Mouse (Mus musculus): Measurements from ENCODE around the gene Wwox.
A peak's percentile ranks its signal among the peaks of the same experiment; 100 is the strongest.

Gene Wwox

DNA sequence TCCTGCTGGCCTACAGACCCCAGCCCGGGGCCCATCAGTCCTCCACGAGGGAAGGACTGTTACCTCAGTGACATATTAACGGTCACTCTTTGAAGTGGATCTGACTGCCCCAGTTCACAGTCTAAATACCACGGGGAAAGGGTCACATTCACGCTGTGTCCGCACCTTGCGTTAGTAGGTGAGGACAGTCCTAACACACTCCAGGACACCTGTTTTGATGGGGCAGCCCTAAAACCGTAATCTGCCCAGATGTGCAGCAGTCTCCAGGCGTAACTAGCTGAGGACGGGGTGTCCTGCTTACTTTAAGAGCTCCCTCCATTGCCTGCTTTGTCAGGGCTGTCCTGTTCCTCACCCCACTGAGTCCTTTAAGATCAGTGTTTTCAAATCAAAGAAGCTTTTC, 160.1 kb downstream of the Wwox start:
- DNase-seq (ENCODE audit: low read depth, low spot score), result no peak

DNA sequence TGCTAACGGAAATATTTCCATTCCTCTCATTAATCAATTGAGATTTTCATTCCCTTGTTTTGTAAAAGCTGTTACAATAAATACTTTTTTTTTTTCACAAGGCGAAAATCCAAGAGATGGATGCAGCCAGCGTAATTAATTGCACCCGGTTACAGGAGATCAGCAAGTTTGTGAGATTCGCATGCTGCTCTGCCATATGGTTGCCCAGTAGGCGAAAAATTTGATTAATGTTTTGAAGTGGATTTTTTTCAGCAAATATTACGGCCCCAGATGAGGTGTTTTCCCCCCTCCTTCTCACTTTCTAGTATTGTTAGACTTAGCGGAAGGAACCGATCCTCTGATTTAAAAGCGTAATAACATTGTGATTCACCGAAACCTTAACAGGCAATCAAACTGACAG, 160.7 kb downstream of the Wwox start:
- no peak for DNase-seq (ENCODE audit: low read depth, low spot score)

- DNase-seq (ENCODE audit: low read depth, low spot score), result no peak
Measured at GRCm38 (mm10) chr8:114603046-114603445, 163.6 kb downstream of the Wwox start.

- DNase-seq (ENCODE audit: low read depth, low spot score), result peak; percentile 39
Measured at GRCm38 (mm10) chr8:114603561-114603960, 164.1 kb downstream of the Wwox start.

GRCm38 (mm10) chr8:114604315-114604714, 164.9 kb downstream of the Wwox start:
- DNase-seq (ENCODE audit: low read depth, low spot score), result no peak

DNA sequence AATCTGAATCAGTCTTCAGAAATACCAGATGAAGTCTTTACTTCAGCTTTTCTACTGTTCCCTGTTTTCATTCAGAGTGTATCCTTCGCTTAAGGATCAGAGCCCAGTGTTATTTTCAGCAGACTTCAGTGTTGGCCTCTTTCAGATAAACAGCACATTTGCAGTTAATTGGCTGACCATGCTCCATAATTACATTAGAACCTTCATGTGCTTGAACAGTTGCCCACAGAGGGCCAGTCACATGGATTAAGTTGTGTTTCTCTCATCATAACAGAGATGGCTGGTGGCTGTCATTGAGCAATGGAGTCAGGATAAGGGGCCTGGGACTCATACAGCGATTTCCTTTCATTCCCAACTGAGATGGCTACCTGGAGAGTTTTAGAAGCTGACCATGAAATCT, 166.2 kb downstream of the Wwox start:
- DNase-seq (ENCODE audit: low read depth, low spot score), result no peak

DNA sequence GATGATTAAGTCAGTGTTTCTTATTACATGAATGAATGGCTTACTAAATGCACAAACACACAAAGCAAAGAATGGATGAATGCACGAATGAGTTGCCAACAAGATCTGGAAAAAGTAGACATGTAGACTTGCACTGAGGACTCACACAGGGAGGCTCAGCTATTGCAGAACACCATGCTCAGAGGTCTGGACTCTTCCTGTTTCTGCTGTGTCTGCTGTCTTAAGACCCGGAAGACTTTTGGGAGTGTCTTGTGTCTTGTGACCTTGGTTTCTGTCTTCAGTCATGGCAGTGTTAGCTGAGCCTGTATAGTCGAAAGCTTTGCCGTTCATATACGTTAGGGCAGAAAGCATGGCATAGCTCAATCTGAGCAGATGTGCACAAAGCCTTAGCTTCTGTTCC, 169.9 kb downstream of the Wwox start:
- no peak for DNase-seq (ENCODE audit: low read depth, low spot score)

- DNase-seq (ENCODE audit: low read depth, low spot score), result no peak
Measured at GRCm38 (mm10) chr8:114611075-114611474, 171.6 kb downstream of the Wwox start.

DNA sequence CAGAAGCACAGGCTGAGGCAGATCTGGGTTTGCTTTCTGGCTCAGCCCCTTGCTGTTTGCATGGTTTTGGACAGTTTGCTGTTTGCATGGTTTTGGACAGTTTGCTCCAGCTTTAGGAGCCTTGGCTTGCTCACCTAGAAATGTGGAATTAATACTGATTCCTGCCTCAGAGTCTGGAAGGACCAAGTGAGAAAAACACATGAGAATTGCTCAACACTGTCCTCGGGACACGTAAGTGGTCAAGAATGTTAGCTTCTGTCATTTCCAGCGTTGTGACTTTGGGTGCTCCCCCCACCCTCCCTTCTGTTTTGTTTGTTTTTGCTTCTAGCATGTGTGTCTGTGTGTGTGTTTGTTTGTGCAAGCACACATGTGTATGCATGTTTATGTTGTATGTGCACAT, 172.6 kb downstream of the Wwox start:
- DNase-seq (ENCODE audit: low read depth, low spot score), result no peak

- DNase-seq (ENCODE audit: low read depth, low spot score), result no peak
Measured at GRCm38 (mm10) chr8:114615413-114615812, 176.0 kb downstream of the Wwox start.

- DNase-seq (ENCODE audit: low read depth, low spot score), result no peak
Measured at GRCm38 (mm10) chr8:114615908-114616307, 176.5 kb downstream of the Wwox start.

DNA sequence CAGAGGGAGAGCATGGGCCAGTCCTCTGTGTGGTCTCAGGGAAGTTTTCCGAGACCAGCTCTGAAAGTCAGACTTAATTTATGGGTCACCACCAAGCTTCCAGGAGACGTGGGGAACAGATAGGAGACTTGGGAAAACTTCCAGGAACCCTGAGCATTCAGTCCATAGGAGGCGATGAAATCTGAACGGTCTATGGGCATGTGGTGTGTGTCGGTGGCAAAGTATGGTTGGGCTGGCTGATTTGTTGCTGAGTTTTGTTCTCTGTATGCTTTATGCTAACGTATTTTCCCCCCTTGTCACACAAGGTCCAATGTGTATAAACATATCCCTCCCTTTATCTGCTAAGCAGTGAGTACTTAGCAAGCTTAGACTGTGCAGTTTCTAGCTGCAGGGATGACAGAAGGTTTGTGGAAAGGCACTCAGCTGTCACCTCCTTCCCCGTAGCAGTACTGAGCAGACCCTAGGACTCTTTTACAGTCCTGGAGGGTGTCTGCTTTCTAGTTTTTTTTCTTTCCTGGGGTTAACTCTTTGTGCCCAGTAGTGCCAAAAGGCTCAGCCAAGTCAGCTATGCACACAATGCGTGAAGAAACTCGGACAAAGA, 179.6 kb downstream of the Wwox start:
- no peak for DNase-seq (ENCODE audit: low read depth, low spot score)

- no peak for DNase-seq (ENCODE audit: low read depth, low spot score)
Measured at GRCm38 (mm10) chr8:114625402-114625801, 185.9 kb downstream of the Wwox start.

DNA sequence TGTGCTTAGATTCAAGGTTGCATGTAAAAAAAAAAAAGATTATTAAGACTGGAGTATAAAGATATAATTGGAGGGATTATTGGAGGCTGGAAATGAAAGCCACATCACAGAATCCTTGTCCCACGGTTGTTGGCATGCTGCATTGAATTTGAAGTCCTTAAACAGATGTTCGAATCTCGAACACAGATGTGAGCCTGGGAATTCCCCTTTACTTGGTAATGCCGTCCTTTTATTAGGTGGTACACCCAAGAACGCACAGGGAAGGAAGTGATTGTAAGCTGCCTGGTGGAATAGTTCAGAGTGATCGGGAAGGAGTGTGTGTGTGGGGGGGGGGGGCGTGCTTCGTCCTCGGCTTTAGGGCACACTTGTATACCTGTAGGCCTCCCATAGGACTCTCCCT, 187.4 kb downstream of the Wwox start:
- DNase-seq (ENCODE audit: low read depth, low spot score), result no peak

GRCm38 (mm10) chr8:114629719-114630118, 190.3 kb downstream of the Wwox start:
- DNase-seq (ENCODE audit: low read depth, low spot score), result no peak

DNA sequence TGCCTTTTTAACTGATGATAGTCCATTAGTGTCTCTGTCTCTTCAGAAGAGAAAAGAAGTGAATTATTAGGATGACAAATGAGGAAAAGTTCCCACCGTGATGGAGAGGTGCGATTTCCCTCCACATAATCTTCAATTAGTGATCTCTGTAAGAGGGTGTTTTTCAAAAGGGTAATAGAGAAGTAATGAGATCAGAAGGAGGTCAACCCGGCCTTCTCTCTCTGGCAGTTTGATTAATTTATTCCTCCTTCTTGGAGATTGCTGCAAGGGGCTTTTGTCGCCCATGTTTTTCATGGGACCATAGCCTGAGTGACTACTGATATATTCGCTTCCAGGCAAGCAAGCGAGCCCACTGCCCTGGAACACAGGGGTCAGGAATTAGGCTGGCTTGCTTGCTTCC, 191.6 kb downstream of the Wwox start:
- DNase-seq (ENCODE audit: low read depth, low spot score), result no peak

- DNase-seq (ENCODE audit: low read depth, low spot score), result peak; percentile 61
Measured at GRCm38 (mm10) chr8:114634151-114634550, 194.7 kb downstream of the Wwox start.

DNA sequence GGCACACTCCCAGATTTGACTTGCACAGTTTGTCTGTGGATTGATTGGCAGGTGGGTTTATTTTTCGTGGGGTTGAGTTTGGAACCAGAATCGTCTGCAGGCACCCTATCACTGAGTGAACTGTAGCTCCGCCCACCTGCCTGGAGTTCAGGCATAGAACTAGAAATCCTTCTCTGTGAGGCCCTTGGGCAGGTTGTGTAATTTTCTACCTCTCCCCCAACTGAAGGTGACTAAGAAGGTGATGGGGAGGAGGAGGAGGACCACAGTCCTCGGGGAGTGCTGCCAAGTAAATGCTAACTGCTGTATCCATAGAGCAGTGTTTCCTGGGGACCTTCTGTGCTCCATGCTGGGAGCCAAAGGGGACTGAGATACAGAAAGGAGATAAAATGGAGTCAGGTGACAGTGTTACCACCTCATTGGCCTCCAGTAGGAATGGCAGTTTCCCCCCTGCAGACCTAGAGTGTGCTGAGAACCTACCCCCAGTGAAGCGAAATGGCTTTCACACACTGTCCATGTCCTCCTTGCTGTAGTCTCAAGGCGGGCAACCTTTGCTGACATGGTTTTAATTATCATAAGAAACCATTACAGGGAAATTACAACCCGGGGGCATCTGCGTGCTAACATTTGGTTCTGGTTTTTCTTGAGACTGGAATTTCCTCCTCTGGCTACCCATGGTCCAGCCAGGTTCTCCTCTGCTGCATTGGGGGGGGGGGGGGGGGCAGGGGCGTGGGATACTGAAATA, 195.4 kb downstream of the Wwox start:
- DNase-seq (ENCODE audit: low read depth, low spot score), result peak; percentile 30

DNA sequence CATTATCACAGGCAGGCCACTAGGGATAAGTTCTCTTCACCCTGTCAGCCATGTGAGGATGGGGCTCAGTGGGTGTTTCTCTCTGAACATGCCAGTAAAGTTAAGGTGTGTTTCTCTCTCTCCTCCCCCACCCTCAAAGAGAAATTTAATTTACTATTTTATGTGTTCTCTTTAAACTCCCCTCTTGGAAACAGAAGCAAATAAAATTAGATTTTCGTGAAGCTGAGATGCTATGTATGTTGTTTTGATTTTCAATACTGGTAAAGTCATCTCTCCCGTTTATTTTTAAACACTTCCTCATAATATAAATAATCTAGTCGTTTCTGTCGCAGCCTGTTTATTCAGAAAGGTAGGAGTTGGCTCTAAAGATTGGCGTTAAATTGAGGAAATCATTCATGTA, 196.9 kb downstream of the Wwox start:
- DNase-seq (ENCODE audit: low read depth, low spot score), result no peak

GRCm38 (mm10) chr8:114641809-114642208, 202.4 kb downstream of the Wwox start:
- DNase-seq (ENCODE audit: low read depth, low spot score), result no peak

GRCm38 (mm10) chr8:114650789-114651188, 211.3 kb downstream of the Wwox start:
- DNase-seq (ENCODE audit: low read depth, low spot score), result no peak

DNA sequence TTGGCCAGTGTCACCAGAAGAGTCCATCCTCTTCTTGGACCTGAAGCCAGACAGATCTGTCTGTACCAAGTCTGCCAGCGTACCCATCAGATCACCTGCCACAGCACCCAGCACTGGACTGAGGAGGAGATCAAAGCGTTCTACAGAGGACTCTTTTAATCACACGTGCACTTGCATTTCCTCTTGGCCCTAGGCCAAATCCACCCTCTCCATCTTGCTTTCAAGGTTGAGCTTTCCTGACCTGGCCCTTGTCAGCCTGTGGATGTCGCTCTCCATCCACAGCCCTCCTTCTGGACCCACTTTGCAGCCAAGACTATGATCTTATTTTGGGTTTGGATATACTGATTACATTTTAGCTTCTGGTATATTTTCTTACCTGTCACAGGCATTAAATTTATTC, 218.3 kb downstream of the Wwox start:
- no peak for DNase-seq (ENCODE audit: low read depth, low spot score)

GRCm38 (mm10) chr8:114658475-114658874, 219.0 kb downstream of the Wwox start:
- no peak for DNase-seq (ENCODE audit: low read depth, low spot score)

DNA sequence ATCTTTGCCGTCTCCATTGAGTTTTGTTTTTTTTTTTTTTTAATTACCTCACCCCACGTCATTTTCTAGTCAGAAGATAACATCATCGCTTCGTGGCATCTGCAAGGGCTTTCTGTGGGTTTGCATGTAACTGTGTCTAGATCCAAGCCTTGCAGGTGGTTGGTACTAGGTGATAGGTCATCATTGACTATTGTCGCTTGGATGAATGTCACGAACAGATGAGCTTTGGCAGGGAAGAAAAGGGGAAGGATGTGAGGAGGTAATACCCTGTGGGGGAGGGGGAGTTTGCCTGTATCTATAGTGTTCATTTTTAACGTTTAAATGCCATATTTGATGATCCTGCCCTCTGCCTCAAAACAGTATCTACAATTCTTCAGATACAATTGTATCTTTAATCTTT, 223.6 kb downstream of the Wwox start:
- DNase-seq (ENCODE audit: low read depth, low spot score), result no peak

Data from R1 (cell line).